Mouse (Mus musculus): ENCODE measurements around the gene Ldb1. TPM values are rescaled to one million over a fixed set of nuclear protein-coding genes. Genes with fewer than 3 reads are reported as not detected.

Ldb1 gene
- polyA plus RNA-seq, 1 experiment from 2014 or later: 64.7 TPM

- peaks cover 69% of the 10 kb centered on the region for H3K4me1 ChIP-seq
- H3K36me3 ChIP-seq: no peaks in the 10 kb centered on the region
- no peaks in the 10 kb centered on the region for H3K9me3 ChIP-seq
- peak overlapping the region; percentile 96 for H3K9ac ChIP-seq
- H3K4me3 ChIP-seq: peak overlapping the region; percentile 72
- H3K27me3 ChIP-seq (replicated peaks): no peaks in the 10 kb centered on the region
- H3K4me2 ChIP-seq: peak overlapping the region; percentile 90
- no peak for ATAC-seq (ENCODE audit: extremely low read depth, insufficient number of reproducible peaks, low FRiP score, low TSS enrichment)
- peak overlapping the region; percentile 99 for H3K27ac ChIP-seq (replicated peaks)
- WGBS: 57% methylated on average over 7 of the region's 7 CpGs
These were observed 1.6 kb downstream of the Ldb1 start for GRCm38 (mm10) chr19:46043380-46043779.

DNA sequence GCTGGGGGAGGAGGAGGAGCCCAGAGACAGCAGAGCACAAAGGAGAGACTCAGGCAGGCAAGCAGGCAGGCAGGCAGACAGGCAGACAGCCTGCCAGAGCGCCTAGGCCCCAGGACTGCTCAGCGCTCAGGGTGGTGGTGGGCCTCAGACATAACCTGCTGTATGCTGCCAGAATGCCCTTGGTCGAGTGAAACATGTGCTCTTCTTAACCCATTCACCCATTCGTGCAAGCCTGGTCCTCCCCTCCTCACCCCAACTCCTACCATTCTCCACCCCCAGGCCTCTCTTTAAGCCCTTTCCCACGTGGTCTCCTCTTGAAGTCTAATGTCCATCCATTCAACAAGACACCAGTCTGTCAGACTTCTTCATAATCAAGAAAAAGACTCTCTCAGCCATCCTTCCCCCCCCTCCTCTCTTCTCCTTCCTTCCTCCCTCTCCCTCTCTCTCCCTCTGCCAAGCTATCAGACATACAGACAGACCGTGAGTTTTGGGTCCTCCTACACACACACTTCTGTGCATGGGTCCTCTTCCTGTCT is 2.5 kb downstream of the Ldb1 start:
- 3% methylated on average over 6 of the region's 6 CpGs for WGBS
- peak overlapping the region; percentile 72 for H3K4me3 ChIP-seq
- no peaks in the 10 kb centered on the region for H3K9me3 ChIP-seq
- no peaks in the 10 kb centered on the region for H3K27me3 ChIP-seq (replicated peaks)
- H3K27ac ChIP-seq (replicated peaks): peak overlapping the region; percentile 99
- H3K36me3 ChIP-seq: no peaks in the 10 kb centered on the region
- peaks cover 78% of the 10 kb centered on the region for H3K4me1 ChIP-seq
- peak overlapping the region; percentile 90 for H3K4me2 ChIP-seq
- ATAC-seq (ENCODE audit: extremely low read depth, insufficient number of reproducible peaks, low FRiP score, low TSS enrichment): no peak
- H3K9ac ChIP-seq: peak overlapping the region; percentile 96

- H3K36me3 ChIP-seq: no peaks in the 10 kb centered on the region
- WGBS: 2% methylated on average over 13 of the region's 14 CpGs
- H3K27ac ChIP-seq (replicated peaks): peak overlapping the region; percentile 99
- peak; percentile 12; the same call in 1 of the 2 replicates for ATAC-seq (ENCODE audit: extremely low read depth, insufficient number of reproducible peaks, low FRiP score, low TSS enrichment)
- H3K27me3 ChIP-seq (replicated peaks): no peaks in the 10 kb centered on the region
- H3K9ac ChIP-seq: peak overlapping the region; percentile 96
- H3K4me1 ChIP-seq: peaks cover 82% of the 10 kb centered on the region
- peak overlapping the region; percentile 72 for H3K4me3 ChIP-seq
- no peaks in the 10 kb centered on the region for H3K9me3 ChIP-seq
- peak overlapping the region; percentile 90 for H3K4me2 ChIP-seq
These were observed 3.0 kb downstream of the Ldb1 start for GRCm38 (mm10) chr19:46041933-46042475.

DNA sequence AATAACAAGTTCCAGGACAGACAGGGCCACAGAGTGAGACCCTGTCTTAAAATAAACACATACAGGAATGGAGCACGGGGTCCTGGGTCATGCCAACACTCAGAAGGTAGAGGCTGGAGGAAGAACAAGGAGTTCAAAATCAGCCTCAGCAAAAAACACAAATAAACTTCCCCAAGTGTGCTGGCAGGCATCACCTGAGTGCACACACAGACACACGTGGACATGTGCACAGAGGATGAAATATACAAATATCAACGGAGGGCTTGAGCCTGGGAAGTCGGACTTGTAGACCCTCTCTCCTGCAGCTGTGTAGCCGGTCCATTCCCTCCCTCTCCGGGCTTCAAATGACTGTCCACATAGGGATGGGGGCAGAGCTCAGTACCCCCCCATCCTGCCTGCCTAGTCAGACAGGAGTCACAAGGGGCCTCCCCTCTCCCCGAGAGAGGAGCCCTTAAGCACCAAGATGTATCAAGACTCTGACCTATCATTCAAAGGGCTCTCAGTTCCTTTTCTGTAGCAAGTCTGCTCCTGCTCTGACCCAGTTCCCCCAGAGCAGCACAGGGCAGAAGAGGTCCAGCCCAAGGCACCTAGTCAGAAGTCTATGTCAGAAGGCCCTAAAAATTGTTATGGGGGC is 3.6 kb downstream of the Ldb1 start:
- Histone ChIP-seq H3K4me1 (peaks cover 82% of the 10 kb centered on the region), H3K4me2 (peak overlapping the region; percentile 90), H3K9me3 (no peaks in the 10 kb centered on the region), H3K27me3 (replicated peaks) (no peaks in the 10 kb centered on the region), H3K36me3 (peaks cover 4% of the 10 kb centered on the region), H3K4me3 (peak overlapping the region; percentile 72), H3K27ac (replicated peaks) (peak overlapping the region; percentile 99), H3K9ac (peak overlapping the region; percentile 96)
- WGBS: 15% methylated on average over 7 of the region's 7 CpGs
- no peak for ATAC-seq (ENCODE audit: extremely low read depth, insufficient number of reproducible peaks, low FRiP score, low TSS enrichment)

- WGBS: 40% methylated on average over 14 of the region's 14 CpGs
- no peak for ATAC-seq (ENCODE audit: extremely low read depth, insufficient number of reproducible peaks, low FRiP score, low TSS enrichment)
- Histone ChIP-seq H3K9ac (peak overlapping the region; percentile 96), H3K4me2 (peak overlapping the region; percentile 90), H3K36me3 (peaks cover 15% of the 10 kb centered on the region), H3K27me3 (replicated peaks) (no peaks in the 10 kb centered on the region), H3K27ac (replicated peaks) (peak overlapping the region; percentile 99), H3K4me3 (peak overlapping the region; percentile 91), H3K9me3 (no peaks in the 10 kb centered on the region), H3K4me1 (peaks cover 76% of the 10 kb centered on the region)
These were observed 4.7 kb downstream of the Ldb1 start for GRCm38 (mm10) chr19:46040149-46040902.

DNA sequence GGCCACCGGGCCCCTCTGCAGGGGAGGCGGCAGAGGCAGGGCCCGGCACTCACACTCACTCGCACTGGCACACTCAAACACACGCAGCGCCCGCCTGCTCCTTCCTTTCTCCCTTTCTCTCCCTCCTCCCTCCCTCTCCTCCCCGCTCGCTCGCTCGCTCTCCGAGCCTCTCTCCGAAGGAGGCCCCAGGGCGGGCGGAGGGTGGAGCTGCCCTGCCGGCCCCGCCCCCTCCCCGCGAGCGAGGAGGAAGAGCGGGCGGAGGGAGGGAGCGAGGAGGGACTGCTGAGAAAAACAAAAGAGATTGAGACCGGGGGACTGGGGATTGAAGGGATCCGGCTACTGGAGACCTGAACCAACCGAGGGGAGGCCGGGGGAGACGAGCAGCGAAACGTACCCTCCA is 5.5 kb downstream of the Ldb1 start:
- ATAC-seq (ENCODE audit: extremely low read depth, insufficient number of reproducible peaks, low FRiP score, low TSS enrichment): peak; percentile 80
- H3K4me3 ChIP-seq: peak overlapping the region; percentile 91
- H3K9me3 ChIP-seq: no peaks in the 10 kb centered on the region
- H3K4me1 ChIP-seq: peaks cover 76% of the 10 kb centered on the region
- peak overlapping the region; percentile 90 for H3K4me2 ChIP-seq
- H3K27ac ChIP-seq (replicated peaks): peak overlapping the region; percentile 99
- WGBS: 5% methylated on average over 12 of the region's 30 CpGs
- H3K27me3 ChIP-seq (replicated peaks): no peaks in the 10 kb centered on the region
- peak overlapping the region; percentile 96 for H3K9ac ChIP-seq
- H3K36me3 ChIP-seq: peaks cover 23% of the 10 kb centered on the region

GRCm38 (mm10) chr19:46038851-46039260 is 6.2 kb downstream of the Ldb1 start:
- H3K27ac ChIP-seq (replicated peaks): peak overlapping the region; percentile 99
- H3K4me2 ChIP-seq: peak overlapping the region; percentile 90
- H3K9ac ChIP-seq: peak overlapping the region; percentile 96
- H3K4me3 ChIP-seq: peak overlapping the region; percentile 91
- ATAC-seq (ENCODE audit: extremely low read depth, insufficient number of reproducible peaks, low FRiP score, low TSS enrichment): peak; percentile 6; the same call in 1 of the 2 replicates
- no peaks in the 10 kb centered on the region for H3K9me3 ChIP-seq
- peaks cover 29% of the 10 kb centered on the region for H3K36me3 ChIP-seq
- WGBS: under 1% methylated on average over 17 of the region's 17 CpGs
- peaks cover 71% of the 10 kb centered on the region for H3K4me1 ChIP-seq
- no peaks in the 10 kb centered on the region for H3K27me3 ChIP-seq (replicated peaks)

DNA sequence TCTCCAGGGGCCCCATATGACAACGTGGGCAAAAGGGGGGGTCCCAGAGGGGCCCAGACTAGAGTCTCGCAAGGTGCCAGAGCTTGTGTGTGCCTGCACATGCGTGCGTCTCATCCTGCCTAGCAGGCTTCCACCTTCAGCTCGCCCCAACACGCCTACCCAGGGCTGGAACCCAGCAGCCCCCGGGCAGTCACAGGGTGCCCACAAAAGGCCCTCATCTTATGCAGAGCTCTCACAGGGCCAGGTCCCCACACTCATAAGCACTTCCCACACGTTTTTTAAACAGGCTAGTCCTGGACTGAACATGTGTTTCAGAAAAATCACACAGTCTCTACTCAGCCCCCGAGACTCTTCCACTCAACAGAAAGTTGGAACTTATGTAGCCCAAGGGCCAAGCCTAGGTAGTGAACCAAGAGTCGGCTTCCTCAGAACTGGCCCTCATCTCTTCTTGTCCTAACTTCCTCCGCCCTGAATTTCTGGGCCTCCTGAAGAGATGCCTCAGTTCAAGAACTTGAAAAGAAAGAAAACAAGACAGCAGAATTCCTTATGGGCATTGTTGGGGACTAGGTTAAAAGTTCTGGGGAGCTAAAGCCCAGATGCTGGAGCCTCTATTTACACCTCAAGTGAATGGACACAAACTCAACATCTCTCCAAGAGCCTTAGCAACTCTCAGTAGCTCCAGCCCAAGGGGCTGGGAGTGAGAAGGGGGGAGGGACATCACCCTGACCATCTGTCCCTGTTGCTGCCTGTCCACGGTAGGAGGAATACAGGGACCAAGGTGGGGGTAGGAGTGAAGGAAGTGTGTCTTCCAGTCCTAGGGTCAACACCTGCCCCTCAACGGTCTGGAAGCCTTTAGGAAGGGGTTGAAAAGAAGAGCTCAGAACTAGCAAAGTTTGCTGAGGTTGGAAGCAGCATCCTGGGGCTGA is 6.8 kb downstream of the Ldb1 start:
- H3K4me3 ChIP-seq: peak overlapping the region; percentile 91
- ATAC-seq (ENCODE audit: extremely low read depth, insufficient number of reproducible peaks, low FRiP score, low TSS enrichment): no peak
- H3K27ac ChIP-seq (replicated peaks): peak overlapping the region; percentile 99
- H3K9ac ChIP-seq: peak overlapping the region; percentile 96
- peak overlapping the region; percentile 90 for H3K4me2 ChIP-seq
- no peaks in the 10 kb centered on the region for H3K9me3 ChIP-seq
- H3K27me3 ChIP-seq (replicated peaks): no peaks in the 10 kb centered on the region
- peaks cover 36% of the 10 kb centered on the region for H3K36me3 ChIP-seq
- WGBS: 13% methylated on average over 13 of the region's 13 CpGs
- peaks cover 65% of the 10 kb centered on the region for H3K4me1 ChIP-seq

GRCm38 (mm10) chr19:46037243-46037924 is 7.6 kb downstream of the Ldb1 start:
- Histone ChIP-seq H3K4me3 (peak overlapping the region; percentile 91), H3K27me3 (replicated peaks) (no peaks in the 10 kb centered on the region), H3K4me2 (peak overlapping the region; percentile 90), H3K4me1 (peaks cover 57% of the 10 kb centered on the region), H3K9me3 (no peaks in the 10 kb centered on the region), H3K36me3 (peaks cover 44% of the 10 kb centered on the region), H3K9ac (peak overlapping the region; percentile 96), H3K27ac (replicated peaks) (peak overlapping the region; percentile 99)
- no peak for ATAC-seq (ENCODE audit: extremely low read depth, insufficient number of reproducible peaks, low FRiP score, low TSS enrichment)
- 12% methylated on average over 6 of the region's 6 CpGs for WGBS

- no peaks in the 10 kb centered on the region for H3K9me3 ChIP-seq
- H3K27ac ChIP-seq (replicated peaks): peak overlapping the region; percentile 99
- peak overlapping the region; percentile 91 for H3K4me3 ChIP-seq
- 66% methylated on average over 13 of the region's 13 CpGs for whole genome bisulfite sequencing
- H3K27me3 ChIP-seq (replicated peaks): no peaks in the 10 kb centered on the region
- H3K4me1 ChIP-seq: peaks cover 49% of the 10 kb centered on the region
- ATAC-seq (ENCODE audit: extremely low read depth, insufficient number of reproducible peaks, low FRiP score, low TSS enrichment): no peak
- H3K36me3 ChIP-seq: peaks cover 51% of the 10 kb centered on the region
- peak overlapping the region; percentile 96 for H3K9ac ChIP-seq
- peak overlapping the region; percentile 90 for H3K4me2 ChIP-seq
These were observed 8.4 kb downstream of the Ldb1 start for GRCm38 (mm10) chr19:46036477-46037242.

Measured in heart, embryonic 13.5 days (tissue).